Mouse (Mus musculus): Measurements from ENCODE around the gene Gm11099. TPM values are rescaled to one million over a fixed set of nuclear protein-coding genes. Genes with fewer than 3 reads are reported as not detected.

Gene Gm11099
- polyA plus RNA-seq (2012; rRNA removed) = not detected in 2 replicates

GRCm38 (mm10) chr2:58859134-58859533 lies at the start of gene Gm11099:
Gene Gm11099 (plus strand): TSS chr2:58859434.
- 88% methylated on average over 5 of the region's 5 CpGs for WGBS
- DNase-seq (ENCODE audit: low read depth, low spot score) = no peak

GRCm38 (mm10) chr2:58812941-58813340 lies 46.3 kb upstream of the Gm11099 start:
- no peak for DNase-seq (ENCODE audit: low read depth, low spot score)
- WGBS = 65% methylated on average over 2 of the region's 2 CpGs

- 47% methylated on average over 3 of the region's 3 CpGs for WGBS
- DNase-seq (ENCODE audit: low read depth, low spot score) = no peak
Measured at GRCm38 (mm10) chr2:58828910-58829600, 30.2 kb upstream of the Gm11099 start.

- no peak for DNase-seq (ENCODE audit: low read depth, low spot score)
Measured at GRCm38 (mm10) chr2:58829981-58830742, 29.1 kb upstream of the Gm11099 start.

GRCm38 (mm10) chr2:58832253-58832980 lies 26.8 kb upstream of the Gm11099 start:
- DNase-seq (ENCODE audit: low read depth, low spot score) = no peak
- WGBS = 89% methylated on average over 20 of the region's 20 CpGs

More at GRCm38 (mm10) chr2:58829981-58830742, 29.1 kb upstream of the Gm11099 start:
- 24% methylated on average over 7 of the region's 7 CpGs for WGBS

- 32% methylated on average over 3 of the region's 3 CpGs for WGBS
- no peak for DNase-seq (ENCODE audit: low read depth, low spot score)
Measured at GRCm38 (mm10) chr2:58841021-58841420, 18.2 kb upstream of the Gm11099 start.

GRCm38 (mm10) chr2:58842443-58842842 lies 16.8 kb upstream of the Gm11099 start:
- DNase-seq (ENCODE audit: low read depth, low spot score) = peak; percentile 83
- WGBS = 27% methylated on average over 4 of the region's 4 CpGs

- 7% methylated on average over 10 of the region's 10 CpGs for WGBS
- DNase-seq (ENCODE audit: low read depth, low spot score) = no peak
Measured at GRCm38 (mm10) chr2:58844499-58844898, 14.7 kb upstream of the Gm11099 start.

GRCm38 (mm10) chr2:58879876-58880275 lies 20.6 kb downstream of the Gm11099 start:
- 59% methylated on average over 3 of the region's 3 CpGs for WGBS

GRCm38 (mm10) chr2:58905057-58905456 lies 45.8 kb downstream of the Gm11099 start:
- WGBS = 74% methylated on average over 4 of the region's 4 CpGs
- DNase-seq (ENCODE audit: low read depth, low spot score) = no peak

More at GRCm38 (mm10) chr2:58879876-58880275, 20.6 kb downstream of the Gm11099 start:
- no peak for DNase-seq (ENCODE audit: low read depth, low spot score)

- 49% methylated on average over 14 of the region's 14 CpGs for WGBS
- no peak for DNase-seq (ENCODE audit: low read depth, low spot score)
Measured at GRCm38 (mm10) chr2:58906814-58907516, 47.7 kb downstream of the Gm11099 start.

- WGBS = 94% methylated on average over 9 of the region's 9 CpGs
- no peak for DNase-seq (ENCODE audit: low read depth, low spot score)
Measured at GRCm38 (mm10) chr2:58912339-58912738, 53.1 kb downstream of the Gm11099 start.

GRCm38 (mm10) chr2:58918351-58918750 lies 59.1 kb downstream of the Gm11099 start:
- DNase-seq (ENCODE audit: low read depth, low spot score) = no peak
- WGBS = 78% methylated on average over 4 of the region's 4 CpGs

GRCm38 (mm10) chr2:58925551-58925950 lies 66.3 kb downstream of the Gm11099 start:
- no peak for DNase-seq (ENCODE audit: low read depth, low spot score)
- 91% methylated on average over 2 of the region's 2 CpGs for WGBS

- 83% methylated on average over 4 of the region's 4 CpGs for WGBS
- no peak for DNase-seq (ENCODE audit: low read depth, low spot score)
Measured at GRCm38 (mm10) chr2:58941361-58941760, 82.1 kb downstream of the Gm11099 start.

- WGBS = 90% methylated on average over 7 of the region's 7 CpGs
- no peak for DNase-seq (ENCODE audit: low read depth, low spot score)
Measured at GRCm38 (mm10) chr2:58948796-58949195, 89.6 kb downstream of the Gm11099 start.

- 84% methylated on average over 3 of the region's 3 CpGs for WGBS
Measured at GRCm38 (mm10) chr2:58952101-58952500, 92.9 kb downstream of the Gm11099 start.

GRCm38 (mm10) chr2:58956351-58956750 lies 97.1 kb downstream of the Gm11099 start:
- DNase-seq (ENCODE audit: low read depth, low spot score) = no peak
- 94% methylated on average over 2 of the region's 2 CpGs for WGBS

More at GRCm38 (mm10) chr2:58952101-58952500, 92.9 kb downstream of the Gm11099 start:
- DNase-seq (ENCODE audit: low read depth, low spot score) = no peak

GRCm38 (mm10) chr2:58956770-58957300 lies 97.6 kb downstream of the Gm11099 start:
- 57% methylated on average over 2 of the region's 2 CpGs for WGBS
- DNase-seq (ENCODE audit: low read depth, low spot score) = no peak

All from large intestine, adult 2 months (tissue).